Mouse (Mus musculus): ENCODE data around the gene Tubgcp6.

- TF ChIP-seq CTCF (IDR thresholded peaks at IDR 0.05) = no peak
- no peak for TF ChIP-seq POLR2A (IDR thresholded peaks at IDR 0.05; ENCODE audit: insufficient read depth, low read depth, low read length)
These were observed 25.8 kb upstream of the Tubgcp6 start for GRCm38 (mm10) chr15:89148496-89149270.
